Mouse (Mus musculus) ES-CJ7 (cell line): ENCODE measurements around the gene Zbtb17.

Source experiments
- DNase-seq: peaks from one replicate; pipeline ENCODE4 v3.0.0; 2011; ENCODE audit warnings: low read depth, low spot score

The Zbtb17 gene

DNA sequence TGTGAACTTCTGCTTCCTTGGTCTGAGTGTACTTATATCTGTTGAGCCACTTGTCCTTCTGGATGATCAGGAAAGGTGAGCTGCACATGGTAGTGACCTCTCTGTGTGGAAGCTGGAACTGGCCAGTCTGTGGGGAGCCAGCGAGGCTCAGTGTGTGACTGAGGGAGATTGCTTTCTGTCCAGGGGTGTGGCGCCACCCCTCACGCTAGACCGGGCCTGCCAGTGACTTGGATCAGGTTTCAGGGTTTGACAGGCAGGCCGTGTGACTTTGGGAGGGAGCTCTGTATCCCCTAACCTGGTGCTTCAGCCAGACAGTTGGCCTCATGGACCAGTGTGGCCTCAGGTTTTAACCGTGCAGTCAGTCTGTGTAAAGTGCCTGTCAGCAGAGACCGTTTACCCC, 13.8 kb downstream of the Zbtb17 start:
- no peak for DNase-seq

GRCm38 (mm10) chr4:141458888-141459287, 14.4 kb downstream of the Zbtb17 start:
- DNase-seq = no peak

DNA sequence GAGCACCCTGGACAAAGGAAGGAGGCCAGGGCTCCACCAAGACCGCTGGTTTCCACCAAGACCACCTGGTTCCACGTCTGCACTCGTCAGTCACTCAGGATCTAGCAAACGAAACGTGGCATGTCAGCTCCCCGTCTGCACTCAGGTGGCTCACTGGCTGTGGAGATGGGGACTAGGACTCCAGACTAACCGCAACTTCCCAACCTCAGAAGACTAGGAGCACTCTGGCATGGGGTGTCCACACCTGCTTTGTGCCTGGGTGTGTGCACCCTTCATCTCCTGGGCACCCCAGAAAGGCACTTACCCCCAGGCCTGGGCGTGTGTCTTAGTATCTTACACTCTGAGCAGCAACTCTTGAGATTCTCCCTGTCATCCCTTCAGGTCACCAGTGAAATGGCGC, 15.3 kb downstream of the Zbtb17 start:
- no peak for DNase-seq

DNA sequence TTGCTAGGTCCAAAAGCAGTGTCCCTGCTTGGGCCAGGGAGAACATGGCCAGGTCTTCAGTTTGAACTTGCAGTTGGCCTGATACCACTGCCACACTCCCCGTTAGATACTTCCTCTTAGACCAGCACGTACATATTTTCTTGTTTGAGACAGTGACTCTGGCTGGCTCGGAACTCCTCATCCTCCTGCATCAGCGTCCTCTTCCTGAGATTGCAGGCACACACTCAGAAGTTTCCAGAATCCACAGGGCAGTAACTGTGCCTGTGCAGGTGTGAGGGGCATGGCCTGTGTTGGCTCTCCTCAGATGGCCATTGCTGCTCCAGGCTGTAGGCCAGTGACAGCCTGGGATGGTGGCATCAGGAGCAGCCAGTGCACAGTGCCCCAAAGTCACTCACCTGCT, 16.0 kb downstream of the Zbtb17 start:
- no peak for DNase-seq

DNA sequence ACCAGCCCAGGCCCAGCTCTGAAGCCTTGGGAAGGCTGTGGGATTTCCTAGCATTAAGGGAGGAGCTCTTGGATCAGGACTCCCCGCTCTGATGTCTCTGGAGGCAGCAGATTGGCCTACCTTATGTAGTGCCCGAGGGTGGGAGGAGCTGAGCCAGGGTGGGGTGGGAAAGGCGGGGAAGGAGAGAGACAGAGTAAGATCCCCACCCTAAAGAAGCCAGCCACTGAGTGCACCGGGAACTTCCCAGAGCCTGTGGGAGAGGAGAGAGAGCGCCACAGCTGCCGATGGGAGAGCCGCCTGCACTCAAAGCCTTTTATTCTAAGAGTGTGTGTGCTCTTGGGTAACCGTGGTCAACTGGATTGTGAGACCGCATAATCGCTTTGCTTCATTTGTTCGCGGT, 16.6 kb downstream of the Zbtb17 start:
- DNase-seq = no peak

GRCm38 (mm10) chr4:141461576-141461975, 17.1 kb downstream of the Zbtb17 start:
- DNase-seq = no peak

DNA sequence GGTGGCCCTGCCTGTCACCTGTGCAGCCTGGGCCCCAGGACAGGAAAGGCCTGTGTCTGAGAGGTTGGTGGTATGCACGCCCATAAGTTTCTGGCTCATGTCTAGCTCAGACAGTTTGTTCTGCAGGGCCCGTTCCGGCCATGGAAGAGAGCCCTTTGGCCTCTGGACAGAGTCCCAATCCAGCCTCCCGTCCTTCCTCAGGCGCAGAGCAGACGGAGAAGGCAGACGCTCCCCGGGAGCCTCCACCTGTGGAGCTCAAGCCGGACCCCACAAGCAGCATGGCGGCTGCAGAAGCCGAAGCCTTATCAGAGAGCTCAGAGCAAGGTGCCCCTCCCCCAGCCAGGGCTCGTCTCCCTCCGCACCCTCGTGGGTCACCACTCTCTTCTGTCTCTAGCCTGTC, 19.0 kb downstream of the Zbtb17 start:
- no peak for DNase-seq

DNA sequence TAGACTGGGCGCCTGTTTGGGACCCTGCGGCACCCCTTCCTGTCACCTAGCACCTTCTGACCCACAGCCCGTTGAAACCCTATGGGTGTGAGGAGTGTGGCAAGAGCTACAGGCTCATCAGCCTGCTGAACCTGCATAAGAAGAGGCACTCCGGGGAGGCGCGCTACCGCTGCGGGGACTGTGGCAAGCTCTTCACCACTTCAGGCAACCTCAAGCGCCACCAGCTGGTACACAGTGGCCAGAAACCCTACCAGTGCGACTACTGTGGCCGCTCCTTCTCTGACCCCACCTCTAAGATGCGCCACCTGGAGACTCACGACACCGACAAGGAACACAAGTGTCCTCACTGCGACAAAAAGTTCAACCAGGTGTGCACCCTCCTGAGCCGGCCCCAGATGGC, 20.3 kb downstream of the Zbtb17 start:
- peak; percentile 68 for DNase-seq

DNA sequence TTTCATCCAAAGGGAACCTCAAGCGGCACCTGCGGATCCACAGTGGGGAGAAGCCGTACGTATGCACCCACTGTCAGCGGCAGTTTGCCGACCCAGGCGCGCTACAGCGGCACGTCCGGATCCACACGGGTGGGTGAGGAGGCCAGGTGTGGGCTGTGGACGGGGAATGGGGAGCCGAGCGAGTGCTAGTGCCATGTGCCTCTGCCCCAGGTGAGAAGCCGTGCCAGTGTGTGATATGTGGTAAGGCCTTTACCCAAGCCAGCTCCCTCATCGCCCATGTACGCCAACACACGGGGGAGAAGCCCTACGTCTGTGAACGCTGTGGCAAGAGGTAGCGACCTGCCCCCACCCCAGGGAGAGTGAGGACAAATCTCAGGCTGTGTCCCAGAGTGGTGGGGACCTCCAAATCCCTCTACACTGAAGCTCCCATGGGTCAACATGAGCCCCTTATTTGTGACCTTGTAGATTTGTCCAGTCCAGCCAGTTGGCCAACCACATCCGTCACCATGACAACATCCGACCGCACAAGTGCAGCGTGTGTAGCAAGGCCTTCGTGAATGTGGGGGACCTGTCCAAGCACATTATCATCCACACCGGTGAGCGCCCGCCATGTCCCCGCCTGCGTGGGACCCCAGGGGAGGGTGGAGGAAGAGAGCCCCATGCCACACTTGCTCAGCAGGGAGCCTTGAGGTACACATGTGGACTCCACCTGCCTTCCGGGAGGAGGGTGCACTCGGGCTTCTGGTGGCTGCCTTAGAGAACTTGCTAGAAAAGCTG, 21.2 kb downstream of the Zbtb17 start:
- DNase-seq = no peak

GRCm38 (mm10) chr4:141466289-141466795, 21.9 kb downstream of the Zbtb17 start:
- DNase-seq = no peak

- DNase-seq = no peak
These were observed 22.6 kb downstream of the Zbtb17 start for GRCm38 (mm10) chr4:141466844-141467580.

GRCm38 (mm10) chr4:141467581-141467927, 23.1 kb downstream of the Zbtb17 start:
- DNase-seq = no peak

- no peak for DNase-seq
These were observed 24.1 kb downstream of the Zbtb17 start for GRCm38 (mm10) chr4:141468576-141468975.

DNA sequence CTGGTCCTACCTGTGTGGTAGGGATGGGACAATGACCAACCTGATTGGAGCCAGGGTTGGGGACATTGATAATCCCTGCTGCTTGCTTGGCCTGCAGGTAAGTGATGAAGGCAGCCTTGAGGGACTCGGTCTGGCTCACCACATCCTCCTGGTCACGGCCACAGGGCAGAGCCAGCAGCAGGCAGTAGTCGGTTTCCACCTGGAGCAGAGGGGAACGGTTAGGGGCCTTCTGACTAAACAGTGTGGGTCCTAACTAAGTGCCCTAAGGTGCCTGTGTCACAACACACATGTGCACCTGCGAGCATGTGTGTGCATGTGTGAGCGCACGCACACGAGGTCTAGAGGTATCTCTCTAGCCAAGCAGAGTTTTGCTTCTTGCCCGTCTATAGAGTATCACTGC, 24.9 kb downstream of the Zbtb17 start:
- no peak for DNase-seq

DNA sequence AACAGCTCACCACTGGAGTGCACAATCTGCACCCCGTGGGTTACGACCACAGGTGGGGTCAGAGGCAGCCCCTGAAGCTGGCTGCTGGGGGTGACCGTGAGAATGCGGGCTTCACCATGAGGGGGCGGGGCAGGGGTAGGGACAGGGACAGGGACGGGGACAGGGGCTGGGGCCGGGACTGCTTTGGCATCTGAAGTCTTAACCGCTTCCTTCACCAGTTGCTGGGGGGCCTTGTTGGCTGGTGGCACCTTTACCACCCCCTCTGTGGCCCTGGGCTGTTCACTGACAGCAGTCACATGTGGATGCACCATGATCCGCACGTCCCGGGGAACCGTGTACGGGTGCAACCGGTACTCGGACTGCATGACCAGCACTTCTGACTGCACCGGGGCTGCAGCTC, 27.0 kb downstream of the Zbtb17 start:
- no peak for DNase-seq

DNA sequence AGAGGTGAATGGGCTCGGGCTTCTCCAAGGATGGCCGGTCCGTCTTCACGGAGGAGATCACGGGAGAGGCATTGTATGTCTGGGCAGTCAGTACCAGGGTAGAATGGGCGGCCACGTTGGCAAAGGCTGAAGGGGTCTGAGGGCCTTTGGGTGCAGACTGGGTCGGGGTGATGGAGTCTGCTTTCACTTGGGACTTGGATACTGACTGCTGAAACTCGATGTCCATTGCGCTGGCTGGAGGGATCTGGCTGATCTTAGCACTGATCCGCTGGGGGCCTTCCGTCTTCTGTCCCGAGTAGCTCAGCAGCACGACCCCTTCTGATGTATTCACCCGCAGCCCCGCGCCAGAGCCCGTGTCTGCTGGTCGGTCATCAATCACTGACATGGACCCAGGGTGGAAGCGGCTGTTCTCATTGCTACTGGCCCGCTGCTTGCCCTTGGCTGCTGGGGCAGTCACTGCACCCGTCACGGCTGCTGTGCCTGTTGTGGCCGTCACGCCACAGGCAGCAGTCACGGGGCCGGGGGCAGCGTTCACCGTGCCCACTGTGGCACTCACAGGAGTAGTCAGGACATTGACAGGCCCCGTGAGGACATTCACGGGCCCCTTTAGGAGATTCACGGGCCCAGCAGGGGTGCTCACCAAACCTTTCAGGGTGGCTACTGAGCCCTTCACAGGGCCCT, 28.3 kb downstream of the Zbtb17 start:
- no peak for DNase-seq

DNA sequence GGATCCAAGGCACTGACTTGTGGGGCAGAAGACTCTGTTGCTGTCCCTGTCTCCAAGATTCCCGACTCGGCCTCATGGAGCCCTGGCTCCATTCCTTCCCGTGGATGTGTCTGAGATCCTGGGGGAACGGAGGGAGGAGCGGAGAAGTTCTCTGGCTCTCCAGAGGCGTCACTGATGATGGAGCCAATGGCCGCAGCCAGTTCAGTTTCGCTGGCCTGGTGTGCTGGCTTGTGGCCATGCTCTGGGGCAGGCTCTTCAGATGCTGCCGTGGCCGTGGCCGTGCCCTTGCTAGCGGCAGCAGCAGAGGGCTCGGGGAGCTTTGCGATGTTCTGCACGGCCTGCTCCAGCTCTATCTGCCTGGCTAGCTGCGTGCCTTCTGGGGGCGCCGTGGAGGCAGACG, 30.0 kb downstream of the Zbtb17 start:
- peak; percentile 31 for DNase-seq

DNA sequence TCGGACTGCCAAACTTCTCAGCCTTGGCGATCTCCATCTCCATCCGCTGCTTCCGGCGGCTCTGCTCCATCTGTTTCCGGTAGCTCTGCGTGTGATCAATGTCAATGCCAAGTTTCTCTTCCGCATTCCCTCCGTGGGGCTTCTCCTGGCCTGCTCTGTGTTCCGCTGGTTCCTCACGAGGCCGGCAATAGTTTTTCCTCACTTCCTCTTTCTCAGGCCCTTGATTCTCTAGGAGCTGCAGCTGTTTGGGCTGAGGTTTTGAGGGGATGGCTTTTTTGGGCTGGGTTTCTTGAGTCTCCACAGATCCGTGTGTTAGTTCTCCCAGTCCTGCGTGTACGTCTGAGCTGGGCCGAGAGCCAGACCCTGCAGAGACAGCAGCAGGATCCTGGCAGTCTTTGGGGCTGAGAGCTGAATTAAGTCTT, 33.2 kb downstream of the Zbtb17 start:
- DNase-seq = no peak

DNA sequence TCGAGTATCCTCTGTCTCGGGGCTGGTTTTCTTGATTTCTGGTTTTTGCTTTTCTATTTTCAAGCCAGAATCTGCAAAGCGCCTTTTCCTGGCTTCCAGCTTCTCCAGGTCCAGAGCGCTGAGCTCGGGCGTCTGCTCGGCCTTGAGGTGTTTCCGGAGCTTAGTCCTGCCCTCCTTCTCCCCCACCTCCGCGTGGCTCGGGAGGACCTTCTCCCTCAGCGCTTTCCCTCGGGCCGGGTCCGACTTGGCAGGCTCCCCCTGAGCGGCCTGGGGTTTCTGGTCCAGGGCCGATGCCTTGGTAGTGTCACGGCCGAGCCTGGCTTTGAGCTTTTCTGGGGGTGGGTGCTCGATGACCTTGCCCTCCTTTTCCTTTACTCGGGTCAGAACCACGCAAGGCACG, 33.8 kb downstream of the Zbtb17 start:
- DNase-seq = no peak

DNA sequence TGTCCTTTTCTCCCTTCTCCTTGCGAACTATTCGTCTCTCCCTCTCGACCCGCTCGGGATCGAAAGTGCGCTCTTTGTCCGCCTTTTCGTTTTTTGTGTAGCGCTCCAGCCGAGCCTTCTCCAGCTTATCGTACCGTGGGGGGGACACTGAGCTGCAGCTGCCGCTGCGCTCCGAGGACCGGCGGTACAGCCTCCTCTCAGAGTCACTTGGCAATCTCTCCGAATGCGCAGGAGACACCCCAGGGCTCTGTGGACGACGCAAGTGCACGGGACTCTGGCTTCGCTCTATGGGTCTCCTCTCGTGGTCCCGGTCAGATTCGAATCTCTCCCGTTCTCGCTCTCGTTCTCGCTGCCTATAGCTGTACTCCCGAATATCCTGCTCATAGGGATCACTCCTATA, 34.3 kb downstream of the Zbtb17 start:
- no peak for DNase-seq

DNA sequence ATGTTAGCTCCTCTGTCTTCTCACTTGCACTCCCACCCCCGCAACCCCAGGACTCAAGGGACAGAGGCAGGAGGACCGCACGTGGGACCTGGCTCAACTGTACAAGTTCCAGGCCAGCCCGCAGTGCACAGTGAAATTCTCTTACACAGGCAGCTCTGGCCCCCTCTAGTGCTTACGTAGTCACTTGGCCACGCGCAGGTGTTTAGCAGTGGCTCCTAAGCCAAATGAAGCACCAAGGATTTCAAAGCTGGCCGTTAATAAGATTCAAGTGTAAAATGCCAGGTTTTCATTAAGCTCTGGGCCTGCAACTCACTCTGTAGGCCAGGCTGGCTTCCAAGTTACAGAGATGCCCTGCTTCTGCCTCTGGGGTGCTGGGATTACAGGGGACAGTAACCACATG, 35.0 kb downstream of the Zbtb17 start:
- DNase-seq = peak; percentile 60

DNA sequence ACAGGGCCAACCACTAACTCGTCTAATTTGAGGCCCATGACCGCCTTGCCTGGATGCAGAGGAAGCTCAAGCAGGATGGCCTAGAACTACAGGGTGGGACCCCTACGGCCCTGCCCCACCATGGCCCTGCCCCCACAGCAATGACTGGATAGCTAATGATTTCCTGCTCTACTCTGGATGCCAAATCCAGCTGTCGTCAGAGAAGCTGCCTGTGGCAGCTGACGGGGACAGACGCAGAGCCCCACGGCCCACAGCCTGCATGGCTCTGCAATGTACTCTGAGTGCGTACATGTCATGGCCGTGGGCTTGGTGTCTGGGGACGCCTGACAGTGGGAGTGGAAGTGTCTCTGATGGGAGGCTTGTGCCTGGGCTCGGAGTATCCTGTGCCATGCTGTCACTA, 39.6 kb downstream of the Zbtb17 start:
- DNase-seq = no peak

DNA sequence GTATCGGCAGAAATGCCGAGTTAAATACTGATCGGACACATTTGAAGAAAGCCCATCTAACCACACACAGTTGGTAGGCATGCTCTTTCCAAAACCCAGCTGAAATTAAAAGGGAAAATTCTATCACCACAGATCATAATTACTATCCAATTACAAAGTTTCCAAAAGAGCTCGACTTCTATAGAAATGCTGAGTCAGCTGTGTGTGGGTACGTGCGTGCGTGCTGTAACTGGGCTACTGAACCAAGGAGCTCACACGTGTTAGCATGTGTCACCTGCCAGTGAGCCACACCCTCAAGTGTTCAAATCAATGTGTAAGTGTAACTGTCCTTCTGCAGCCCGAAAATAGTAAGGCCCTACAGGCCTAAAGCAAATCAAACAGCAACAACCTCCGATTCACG, 43.1 kb downstream of the Zbtb17 start:
- no peak for DNase-seq
